Mouse (Mus musculus) megakaryocyte, embryonic 14.5 days (primary cell): Measurements from ENCODE around the gene Acsbg2.

Experiments used
- FLI1 ChIP-seq: IDR thresholded peaks from 2 replicates; pipeline ENCODE4 v1.6.1; 2012; ENCODE audit warnings: low read length, inconsistent platforms, mixed read lengths
- GATA1 ChIP-seq: IDR thresholded peaks from 3 replicates; pipeline ENCODE4 v1.6.1; 2012; ENCODE audit warnings: mixed read lengths, low read length, inconsistent platforms, borderline replicate concordance

DNA sequence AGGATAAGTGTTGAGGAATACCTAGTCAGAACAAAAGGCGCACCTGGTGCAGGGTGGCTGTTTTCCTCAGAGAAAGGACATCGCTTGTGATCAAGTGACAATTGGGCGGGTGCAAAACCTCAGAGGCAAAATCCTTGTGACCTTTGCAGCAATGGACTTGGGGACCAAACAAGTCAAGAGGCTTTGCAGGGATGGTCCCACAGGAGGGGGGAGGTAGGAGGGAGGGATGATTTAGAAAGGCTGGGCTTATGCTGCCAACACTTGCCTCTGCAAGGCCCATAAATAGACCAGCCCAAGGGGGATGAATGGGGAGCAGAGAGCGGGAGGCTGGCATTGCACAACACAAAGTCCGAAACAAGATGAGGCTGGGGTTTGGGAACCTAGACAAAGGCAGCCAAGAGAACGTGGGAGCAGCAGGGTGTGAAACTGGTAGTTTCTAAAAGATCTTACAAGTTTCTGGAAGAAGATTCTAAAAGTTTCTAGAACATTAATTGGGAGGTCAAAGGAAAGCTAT is 55.2 kb downstream of the Acsbg2 start:
- no peak for TF ChIP-seq GATA1
- no peak for TF ChIP-seq FLI1
